Mouse (Mus musculus): ENCODE results near the gene Pdlim7.

GRCm38 (mm10) chr13:55535191-55535590 lies 21.7 kb upstream of the Pdlim7 start:
- no peak for TF ChIP-seq CTCF (IDR thresholded peaks at IDR 0.05; ENCODE audit: low read depth, low read length)
- no peak for TF ChIP-seq POLR2A (IDR thresholded peaks at IDR 0.05; ENCODE audit: borderline replicate concordance, low read depth, low read length)

All from bone marrow macrophage, adult 2 months (primary cell).